Mouse (Mus musculus): Measurements from ENCODE around the gene Taf1b.

DNA sequence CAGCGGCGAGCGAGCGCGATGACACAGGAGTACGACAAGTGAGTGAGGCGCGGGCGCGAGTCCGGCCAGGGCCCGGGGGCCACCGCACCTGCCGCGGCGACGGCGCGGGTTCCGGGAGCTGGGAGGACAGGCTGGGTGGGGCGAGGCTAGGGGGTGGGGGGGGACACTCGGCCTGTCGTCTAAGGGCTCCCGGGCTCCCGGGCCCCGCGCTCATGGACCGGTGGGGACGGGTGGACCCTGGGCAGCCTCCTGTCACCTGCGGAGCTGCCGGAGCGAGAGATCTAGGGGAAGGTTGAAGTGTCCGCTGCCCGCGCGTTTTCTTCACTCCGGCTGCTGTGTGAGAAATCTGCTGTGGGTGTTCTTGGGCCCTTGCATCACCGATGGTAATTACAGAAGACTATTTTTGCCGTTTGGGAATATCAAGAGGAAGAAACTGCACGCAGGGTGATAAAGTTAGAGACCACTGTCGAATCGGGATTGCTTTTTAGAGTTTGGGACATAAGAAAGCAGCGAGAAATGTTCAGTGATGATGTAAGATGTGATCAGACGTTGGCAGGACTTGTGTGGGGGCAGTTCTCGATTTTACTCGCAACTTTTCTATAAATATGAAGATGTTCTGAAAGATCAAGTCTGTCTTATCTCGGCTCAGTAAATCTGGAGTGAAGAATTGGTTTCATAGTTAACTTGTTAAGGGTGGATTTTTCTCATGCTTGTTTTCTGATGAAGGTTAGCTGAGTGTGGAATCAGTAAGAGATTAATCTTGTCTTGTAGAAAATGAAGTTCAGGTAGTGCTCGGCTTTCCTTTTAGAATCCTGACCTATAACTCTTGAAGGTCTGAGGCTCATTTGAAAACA, 74.5 kb downstream of the Taf1b start:
- TF ChIP-seq TAL1 (IDR thresholded peaks at IDR 0.05; ENCODE audit: low read length) (no peak), GATA1 (IDR thresholded peaks at IDR 0.05; ENCODE audit: low read length) (no peak)
